Mouse (Mus musculus) CH12.LX (cell line): ENCODE measurements around the gene Oaz1. TPM values are rescaled to one million over a fixed set of nuclear protein-coding genes. Genes with fewer than 3 reads are reported as not detected.

Experiments used
- DNase-seq: peaks from one replicate; pipeline ENCODE4 v3.0.0-alpha.2; 2013; ENCODE audit errors: extremely low read depth
- H3K27ac ChIP-seq: 2 replicates; pipeline ENCODE4 v1.5.1; 2012; ENCODE audit warnings: low read depth, mild to moderate bottlenecking, control low read depth, moderate library complexity; ENCODE audit not compliant: insufficient read depth
- H3K27me3 ChIP-seq: replicated peaks from 2 replicates; pipeline ENCODE3; 2012; ENCODE audit warnings: inconsistent platforms
- H3K36me3 ChIP-seq, 2 experiments: replicated peaks in 1 of 2; 2 replicates each; pipeline versions ENCODE3 to v1.6.1; 2012; ENCODE audit warnings: inconsistent platforms in 1 of 2, low read length in 1 of 2, mild to moderate bottlenecking in 1 of 2, mixed read lengths in 1 of 2, moderate library complexity in 1 of 2; ENCODE audit not compliant: control insufficient read depth in 1 of 2, insufficient read depth in 1 of 2
- H3K4me1 ChIP-seq, 2 experiments: 2 replicates each; pipeline ENCODE4 v1.6.1; 2012; ENCODE audit warnings: inconsistent platforms in 1 of 2, moderate library complexity in 1 of 2; ENCODE audit not compliant: insufficient read depth in 2 of 2, control insufficient read depth in 1 of 2
- H3K4me2 ChIP-seq: 2 replicates; pipeline ENCODE4 v1.6.1; 2012; ENCODE audit warnings: low read depth, mild to moderate bottlenecking, control low read depth; ENCODE audit not compliant: poor library complexity, insufficient read depth, severe bottlenecking
- H3K4me3 ChIP-seq, 3 experiments: fragments of 150-350 bp in 1 of 3; sonication (generic) in 1 of 3; replicated peaks in 1 of 3; 2 replicates each; pipeline versions ENCODE3 to v1.5.1; 2011 to 2012; ENCODE audit warnings: low read depth in 2 of 3, low read length in 2 of 3, mild to moderate bottlenecking in 2 of 3, moderate library complexity in 2 of 3, control low read depth in 1 of 3, improper control_type of control experiment in 1 of 3, inconsistent platforms in 1 of 3, mixed read lengths in 1 of 3; ENCODE audit not compliant: poor library complexity in 1 of 3
- H3K79me2 ChIP-seq: replicated peaks from 2 replicates; pipeline ENCODE4 v1.6.1; 2012; ENCODE audit warnings: mild to moderate bottlenecking, moderate library complexity; ENCODE audit not compliant: control insufficient read depth, poor library complexity, insufficient read depth, severe bottlenecking; ENCODE audit errors: extremely low read depth
- H3K9ac ChIP-seq: 2 replicates; pipeline ENCODE4 v1.6.1; 2012; ENCODE audit warnings: low read depth, mild to moderate bottlenecking, control low read depth, moderate library complexity; ENCODE audit not compliant: insufficient read depth
- H3K9me3 ChIP-seq: replicated peaks from 2 replicates; pipeline ENCODE3; 2012; ENCODE audit warnings: low read length, inconsistent platforms, mixed read lengths
- BHLHE40 ChIP-seq: IDR thresholded peaks from 2 replicates; pipeline ENCODE4 v1.6.1; 2011; ENCODE audit warnings: mild to moderate bottlenecking, low read depth, low read length, improper control_type of control experiment
- CHD2 ChIP-seq: IDR thresholded peaks from 2 replicates; pipeline ENCODE4 v1.6.1; 2011; ENCODE audit warnings: low read length, improper control_type of control experiment
- CTCF ChIP-seq, 2 experiments: IDR thresholded peaks in 1 of 2; conservative IDR thresholded peaks in 1 of 2; 2 replicates each; pipeline ENCODE4 v1.5.1; 2011 to 2012; ENCODE audit warnings: low read depth in 2 of 2, low read length in 2 of 2, improper control_type of control experiment in 1 of 2, inconsistent platforms in 1 of 2, mild to moderate bottlenecking in 1 of 2, moderate library complexity in 1 of 2
- ETS1 ChIP-seq: conservative IDR thresholded peaks from 2 replicates; pipeline ENCODE4 v1.6.1; 2012; ENCODE audit warnings: low read depth, mild to moderate bottlenecking, inconsistent platforms, low read length, improper control_type of control experiment, moderate library complexity
- GABPA ChIP-seq: IDR thresholded peaks from 2 replicates; pipeline ENCODE4 v1.6.1; 2012; ENCODE audit warnings: low read depth, low read length, improper control_type of control experiment, inconsistent platforms; ENCODE audit not compliant: insufficient replicate concordance
- MAX ChIP-seq: IDR thresholded peaks from 2 replicates; pipeline ENCODE4 v1.6.1; 2011; ENCODE audit warnings: low read length, improper control_type of control experiment
- MAZ ChIP-seq: IDR thresholded peaks from 2 replicates; pipeline ENCODE4 v1.6.1; 2012; ENCODE audit warnings: low read depth, mild to moderate bottlenecking, inconsistent platforms, low read length, improper control_type of control experiment, moderate library complexity
- MEF2A ChIP-seq: IDR thresholded peaks from 2 replicates; pipeline ENCODE4 v1.6.1; 2014; ENCODE audit warnings: low read depth, mild to moderate bottlenecking, inconsistent platforms, low read length, improper control_type of control experiment, borderline replicate concordance
- MYC ChIP-seq: IDR thresholded peaks from 2 replicates; pipeline ENCODE4 v1.6.1; 2011; ENCODE audit warnings: low read depth, mild to moderate bottlenecking, improper control_type of control experiment, low read length
- NRF1 ChIP-seq: IDR thresholded peaks from 2 replicates; pipeline ENCODE4 v1.6.1; 2014; ENCODE audit warnings: low read depth, mild to moderate bottlenecking, inconsistent platforms, low read length, improper control_type of control experiment, moderate library complexity
- PAX5 ChIP-seq: IDR thresholded peaks from 2 replicates; pipeline ENCODE4 v1.6.1; 2012; ENCODE audit warnings: low read length, inconsistent platforms, mixed read lengths
- POLR2A ChIP-seq: IDR thresholded peaks from 2 replicates; pipeline ENCODE4 v1.6.1; 2011; ENCODE audit warnings: low read depth, mild to moderate bottlenecking, improper control_type of control experiment, low read length
- SIN3A ChIP-seq: IDR thresholded peaks from 2 replicates; pipeline ENCODE4 v1.6.1; 2012; ENCODE audit warnings: low read length, improper control_type of control experiment, inconsistent platforms
- SMC3 ChIP-seq: IDR thresholded peaks from 2 replicates; pipeline ENCODE4 v1.6.1; 2011; ENCODE audit warnings: low read depth, low read length, improper control_type of control experiment
- TBP ChIP-seq: conservative IDR thresholded peaks from 2 replicates; pipeline ENCODE4 v1.6.1; 2011; ENCODE audit warnings: low read depth, low read length, improper control_type of control experiment
- TCF12 ChIP-seq: IDR thresholded peaks from 2 replicates; pipeline ENCODE4 v1.6.1; 2014; ENCODE audit warnings: low read depth, mild to moderate bottlenecking, inconsistent platforms, low read length, improper control_type of control experiment
- ZC3H11A ChIP-seq: IDR thresholded peaks from 2 replicates; pipeline ENCODE4 v1.6.1; 2012; ENCODE audit warnings: low read depth, mild to moderate bottlenecking, inconsistent platforms, low read length, improper control_type of control experiment
- ZKSCAN1 ChIP-seq: IDR thresholded peaks from 2 replicates; pipeline ENCODE4 v1.6.1; 2012; ENCODE audit warnings: low read depth, inconsistent platforms, low read length, improper control_type of control experiment, borderline replicate concordance
- ZMIZ1 ChIP-seq: IDR thresholded peaks from 2 replicates; pipeline ENCODE4 v1.6.1; 2012; ENCODE audit warnings: low read depth, mild to moderate bottlenecking, inconsistent platforms, low read length, improper control_type of control experiment
- dilution Hi-C: fragments of 300-500 bp; cut with MboI; formaldehyde crosslinking; loops from 2 replicates; pipeline ENCODE4 v1.14.3; 2020; ENCODE audit warnings: low sequenced_read_pairs; ENCODE audit not compliant: extremely low pct_unique_long_range_greater_than_20kb, extremely low pct_ligation_motif_present
- in situ Hi-C: fragments of 300-500 bp; cut with MboI; formaldehyde crosslinking; loops from 3 replicates; pipeline ENCODE4 v1.14.3; 2019; ENCODE audit warnings: low sequenced_read_pairs, low pct_ligation_motif_present, low pct_unique_long_range_greater_than_20kb, mixed read lengths
- polyA plus RNA-seq: library from polyadenylated mRNA; unstranded; fragments of >175 nt; gene quantifications from 2 replicates; pipeline ENCODE4 v1.2.1, GENCODE M21; 2012; ENCODE audit warnings: low read depth; ENCODE audit not compliant: insufficient read length
- total RNA-seq, 2 experiments: library from RNA; depleted of rRNA; stranded (reverse); fragments of 300-350 nt in 1 of 2; fragments of >200 nt in 1 of 2; gene quantifications; 2 replicates each; pipeline ENCODE4 v1.2.3; 2012 to 2014

Oaz1 gene
- total and polyA plus RNA-seq, 3 experiments = 646 to 1,081 (median 899) TPM

GRCm38 (mm10) chr10:80835617-80836016 lies 9.2 kb downstream of the Oaz1 start:
- in situ Hi-C loops = no loop called here
- H3K27me3 ChIP-seq = peaks cover 7% of the 10 kb centered on the region

DNA sequence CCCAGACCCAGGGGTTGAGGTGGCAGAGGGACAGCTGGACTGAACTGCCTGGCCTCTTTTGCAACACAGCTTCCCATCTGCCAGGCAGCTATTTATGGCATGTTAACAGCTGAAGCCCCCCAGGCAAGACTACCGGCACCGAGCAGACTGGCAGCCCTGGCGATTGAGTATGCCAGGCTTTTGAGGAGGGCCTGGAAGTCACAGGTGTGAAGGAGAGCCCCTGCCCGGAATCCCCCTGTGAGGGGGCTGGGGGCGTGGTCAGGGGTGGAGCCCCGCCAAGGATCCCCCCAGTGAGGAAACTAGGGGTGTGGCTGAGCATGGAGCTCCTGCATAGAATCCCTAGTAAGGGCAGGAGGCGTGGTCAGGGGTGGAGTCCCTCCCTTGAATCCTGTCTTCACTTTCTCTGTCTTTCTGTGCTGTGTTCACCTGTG lies 10.5 kb downstream of the Oaz1 start:
- Histone ChIP-seq H3K27ac (no peak overlapping the region), H3K4me1 (peaks cover 0 to 12% of the 10 kb centered on the region in 2 experiments; a peak in 2 of 4 replicates), H3K4me2 (no peak overlapping the region), H3K9me3 (no peaks in the 10 kb centered on the region), H3K9ac (no peak overlapping the region), H3K36me3 (peaks cover 0 to 2% of the 10 kb centered on the region in 2 experiments), H3K4me3 (no peak overlapping the region), H3K79me2 (no peaks in the 10 kb centered on the region), H3K27me3 (peaks cover 14% of the 10 kb centered on the region)
- TF ChIP-seq BHLHE40 = no peak
- no peak for TF ChIP-seq NRF1
- TF ChIP-seq GABPA = no peak
- TF ChIP-seq ZMIZ1 = no peak
- no peak for TF ChIP-seq MYC
- no peak for TF ChIP-seq SIN3A
- TF ChIP-seq CTCF (conservative IDR thresholded peaks at IDR 0.05 in 1 of 2, IDR thresholded peaks at IDR 0.05 in 1 of 2; ENCODE audit: low read depth in 2 of 2, low read length in 2 of 2) = no peak
- TF ChIP-seq ETS1 = no peak
- no peak for TF ChIP-seq CHD2
- no peak for TF ChIP-seq TBP
- TF ChIP-seq MAX = no peak
- no peak for TF ChIP-seq TCF12
- no peak for TF ChIP-seq SMC3
- no peak for TF ChIP-seq ZC3H11A
- no peak for TF ChIP-seq POLR2A
- no peak for TF ChIP-seq ZKSCAN1
- no peak for TF ChIP-seq MEF2A
- TF ChIP-seq PAX5 = no peak
- in situ Hi-C loops = no loop called here
- dilution Hi-C loops = no loop called here
- no peak for DNase-seq

More at GRCm38 (mm10) chr10:80835617-80836016, 9.2 kb downstream of the Oaz1 start:
- dilution Hi-C loops = no loop called here
- no peak overlapping the region for H3K4me2 ChIP-seq
- TF ChIP-seq MAZ = no peak
- TF ChIP-seq, all 38 proteins: peak for 0
- no peak for DNase-seq
- Histone ChIP-seq H3K9ac (no peak overlapping the region), H3K4me3 (no peak overlapping the region), H3K27ac (no peak overlapping the region), H3K36me3 (peaks cover 0 to 7% of the 10 kb centered on the region in 2 experiments), H3K4me1 (peaks cover 5 to 17% of the 10 kb centered on the region in 2 experiments; a peak in 3 of 4 replicates), H3K9me3 (no peaks in the 10 kb centered on the region), H3K79me2 (no peaks in the 10 kb centered on the region)
